Mouse (Mus musculus) myocyte (in vitro differentiated cells): ENCODE results near the gene Olfr122. TPM values are rescaled to one million over a fixed set of nuclear protein-coding genes. Genes with fewer than 3 reads are reported as not detected.

Experiments used
- H3K27me3 ChIP-seq: one replicate; pipeline ENCODE4 v1.6.1; 2011; ENCODE audit not compliant: control insufficient read depth, insufficient read depth, insufficient read length
- H3K36me3 ChIP-seq: one replicate; pipeline ENCODE4 v1.6.1; 2011; ENCODE audit not compliant: control insufficient read depth, insufficient read depth
- H3K4me2 ChIP-seq: one replicate; pipeline ENCODE4 v1.6.1; 2011; ENCODE audit warnings: low read depth, control low read depth
- H3K4me3 ChIP-seq: one replicate; pipeline ENCODE4 v1.5.1; 2011; ENCODE audit warnings: mild to moderate bottlenecking, control low read depth, moderate library complexity
- H3K79me2 ChIP-seq: one replicate; pipeline ENCODE4 v1.6.1; 2011; ENCODE audit not compliant: control insufficient read depth, insufficient read depth
- H3ac ChIP-seq: one replicate; pipeline ENCODE4 v1.6.1; 2011; ENCODE audit not compliant: control insufficient read depth, insufficient read length
- CEBPB ChIP-seq: IDR thresholded peaks from 2 replicates; pipeline ENCODE4 v1.6.1; 2011; ENCODE audit warnings: mild to moderate bottlenecking, moderate library complexity; ENCODE audit not compliant: poor library complexity, insufficient read depth, severe bottlenecking
- E2F4 ChIP-seq: IDR thresholded peaks from one replicate; pipeline ENCODE4 v1.6.1; 2011; ENCODE audit warnings: mild to moderate bottlenecking, control low read depth, moderate library complexity; ENCODE audit not compliant: insufficient read depth
- MAX ChIP-seq: IDR thresholded peaks from one replicate; pipeline ENCODE4 v1.6.1; 2011; ENCODE audit warnings: low read depth, mild to moderate bottlenecking, control low read depth
- MYOD1 ChIP-seq, 3 experiments: IDR thresholded peaks; one replicate each; pipeline ENCODE4 v1.6.1; 2011; ENCODE audit warnings: control low read depth in 2 of 3, low read depth in 2 of 3, mild to moderate bottlenecking in 2 of 3, moderate library complexity in 1 of 3; ENCODE audit not compliant: insufficient read length in 2 of 3, control insufficient read depth in 1 of 3
- MYOG ChIP-seq, 3 experiments: IDR thresholded peaks; one replicate each; pipeline ENCODE4 v1.6.1; 2011; ENCODE audit warnings: control low read depth in 2 of 3, low read depth in 2 of 3, mild to moderate bottlenecking in 2 of 3; ENCODE audit not compliant: insufficient read length in 2 of 3, control insufficient read depth in 1 of 3, insufficient read depth in 1 of 3
- POLR2A ChIP-seq: IDR thresholded peaks from one replicate; pipeline ENCODE4 v1.6.1; 2011; ENCODE audit warnings: low read depth, mild to moderate bottlenecking, control low read depth, moderate library complexity; ENCODE audit not compliant: insufficient read length
- POLR2AphosphoS2 ChIP-seq: IDR thresholded peaks from one replicate; pipeline ENCODE4 v1.6.1; 2011; ENCODE audit warnings: low read depth, control low read depth; ENCODE audit not compliant: insufficient read length
- REST ChIP-seq: IDR thresholded peaks from one replicate; pipeline ENCODE4 v1.6.1; 2011; ENCODE audit warnings: mild to moderate bottlenecking, control low read depth, moderate library complexity; ENCODE audit not compliant: insufficient read depth, insufficient read length
- SRF ChIP-seq: IDR thresholded peaks from one replicate; pipeline ENCODE4 v1.6.1; 2011; ENCODE audit warnings: low read depth; ENCODE audit not compliant: control insufficient read depth, insufficient read length
- TCF12 ChIP-seq: IDR thresholded peaks from one replicate; pipeline ENCODE4 v1.6.1; 2011; ENCODE audit warnings: mild to moderate bottlenecking, control low read depth; ENCODE audit not compliant: poor library complexity, insufficient read depth, severe bottlenecking
- TCF3 ChIP-seq: IDR thresholded peaks from one replicate; pipeline ENCODE4 v1.6.1; 2011; ENCODE audit warnings: low read depth, control low read depth; ENCODE audit not compliant: insufficient read length
- USF1 ChIP-seq: IDR thresholded peaks from one replicate; pipeline ENCODE4 v1.6.1; 2011; ENCODE audit warnings: low read depth, mild to moderate bottlenecking, control low read depth, moderate library complexity
- polyA plus RNA-seq: library from polyadenylated mRNA; unstranded; fragments of >200 nt; fragmentation: generic; extraction: Trizol; gene quantifications from one replicate; pipeline ENCODE4 v1.2.1, GENCODE M21; 2012; ENCODE audit warnings: missing spikeins

Olfr122 gene
- not detected for polyA plus RNA-seq

- TF ChIP-seq SRF: no peak
- Histone ChIP-seq H3K79me2 (no peaks in the 10 kb centered on the region), H3K27me3 (no peaks in the 10 kb centered on the region), H3K4me2 (no peak within 1 kb of the TSS), H3K4me3 (no peak within 1 kb of the TSS), H3ac (no peak within 1 kb of the TSS), H3K36me3 (no peaks in the 10 kb centered on the region)
Observed at GRCm38 (mm10) chr17:37768307-37768706, at the start of gene Olfr122. Gene Olfr122, plus strand, starts transcription at chr17:37768607.

GRCm38 (mm10) chr17:37721508-37721907 is 46.9 kb upstream of the Olfr122 start, which contains the start of gene Olfr120:
Gene Olfr120, plus strand, starts transcription at chr17:37721808.
- Histone ChIP-seq H3K4me3 (no peak within 1 kb of the TSS), H3K36me3 (no peaks in the 10 kb centered on the region), H3K79me2 (no peaks in the 10 kb centered on the region), H3K27me3 (no peaks in the 10 kb centered on the region), H3ac (no peak within 1 kb of the TSS), H3K4me2 (no peak within 1 kb of the TSS)
- TF ChIP-seq TCF12: no peak
- no peak for TF ChIP-seq CEBPB
- TF ChIP-seq POLR2A: no peak
- no peak for TF ChIP-seq MYOG (IDR thresholded peaks at IDR 0.05; ENCODE audit: control insufficient read depth in 1 of 3, insufficient read depth in 1 of 3, insufficient read length in 2 of 3, low read depth in 2 of 3)
- no peak for TF ChIP-seq REST
- TF ChIP-seq POLR2AphosphoS2: no peak

GRCm38 (mm10) chr17:37738070-37738469 is 30.3 kb upstream of the Olfr122 start:
- Histone ChIP-seq H3K4me3 (no peak overlapping the region), H3K4me2 (no peak overlapping the region), H3K36me3 (no peaks in the 10 kb centered on the region), H3K79me2 (no peaks in the 10 kb centered on the region), H3K27me3 (no peaks in the 10 kb centered on the region), H3ac (no peak overlapping the region)
- TF ChIP-seq CEBPB (no peak), POLR2AphosphoS2 (no peak), E2F4 (no peak), REST (no peak), POLR2A (no peak), USF1 (no peak), TCF3 (no peak), MYOD1 (IDR thresholded peaks at IDR 0.05; ENCODE audit: control insufficient read depth in 1 of 3, insufficient read length in 2 of 3, low read depth in 2 of 3) (no peak), MAX (no peak), TCF12 (no peak), MYOG (IDR thresholded peaks at IDR 0.05; ENCODE audit: control insufficient read depth in 1 of 3, insufficient read depth in 1 of 3, insufficient read length in 2 of 3, low read depth in 2 of 3) (no peak), SRF (no peak)

GRCm38 (mm10) chr17:37793229-37793628 is 24.8 kb downstream of the Olfr122 start, which contains the start of gene Olfr123:
Gene Olfr123, plus strand, starts transcription at chr17:37793529.
- H3K27me3 ChIP-seq: no peaks in the 10 kb centered on the region
- H3ac ChIP-seq: no peak within 1 kb of the TSS
- H3K4me2 ChIP-seq: no peak within 1 kb of the TSS
- no peak within 1 kb of the TSS for H3K4me3 ChIP-seq
- TF ChIP-seq MYOG (IDR thresholded peaks at IDR 0.05; ENCODE audit: control insufficient read depth in 1 of 3, insufficient read depth in 1 of 3, insufficient read length in 2 of 3, low read depth in 2 of 3) (no peak), MYOD1 (IDR thresholded peaks at IDR 0.05; ENCODE audit: control insufficient read depth in 1 of 3, insufficient read length in 2 of 3, low read depth in 2 of 3) (no peak), TCF12 (no peak), POLR2AphosphoS2 (no peak), CEBPB (no peak), E2F4 (no peak), TCF3 (no peak), MAX (no peak), POLR2A (no peak), USF1 (no peak), SRF (no peak), REST (no peak)
- no peaks in the 10 kb centered on the region for H3K79me2 ChIP-seq
- H3K36me3 ChIP-seq: no peaks in the 10 kb centered on the region

- no peaks in the 10 kb centered on the region for H3K79me2 ChIP-seq
- no peak within 1 kb of the TSS for H3K4me2 ChIP-seq
- H3ac ChIP-seq: no peak within 1 kb of the TSS
- H3K4me3 ChIP-seq: no peak within 1 kb of the TSS
- no peaks in the 10 kb centered on the region for H3K27me3 ChIP-seq
- H3K36me3 ChIP-seq: no peaks in the 10 kb centered on the region
- TF ChIP-seq E2F4: no peak
- TF ChIP-seq POLR2AphosphoS2: no peak
- no peak for TF ChIP-seq REST
- TF ChIP-seq MYOG (IDR thresholded peaks at IDR 0.05; ENCODE audit: control insufficient read depth in 1 of 3, insufficient read depth in 1 of 3, insufficient read length in 2 of 3, low read depth in 2 of 3): no peak
- TF ChIP-seq CEBPB: no peak
- no peak for TF ChIP-seq TCF3
Observed at GRCm38 (mm10) chr17:37799588-37799987, 31.2 kb downstream of the Olfr122 start, which contains the start of gene Olfr124. Gene Olfr124, plus strand, starts transcription at chr17:37799888.

Other genes starting within 250 kb of the Olfr122 start
- gene Olfr112, start 199.2 kb upstream of the Olfr122 start, polyA plus RNA-seq: not detected
- gene Olfr113, start 190.9 kb upstream of the Olfr122 start, polyA plus RNA-seq: not detected
- gene Olfr114, start 175.9 kb upstream of the Olfr122 start, polyA plus RNA-seq: not detected
- gene Olfr115, start 141.5 kb upstream of the Olfr122 start, polyA plus RNA-seq: not detected
- not detected for gene Olfr116, start 141.4 kb upstream of the Olfr122 start, polyA plus RNA-seq
- gene Olfr117, start 104.8 kb upstream of the Olfr122 start, polyA plus RNA-seq: not detected
- gene Olfr118, start 101.6 kb upstream of the Olfr122 start, polyA plus RNA-seq: not detected
- not detected for gene Olfr119, start 72.0 kb upstream of the Olfr122 start, polyA plus RNA-seq
- not detected for gene Olfr120, start 46.8 kb upstream of the Olfr122 start, polyA plus RNA-seq
- gene Olfr121, start 19.8 kb upstream of the Olfr122 start, polyA plus RNA-seq: not detected
- gene Olfr123, start 24.9 kb downstream of the Olfr122 start, polyA plus RNA-seq: not detected
- not detected for gene Olfr124, start 31.3 kb downstream of the Olfr122 start, polyA plus RNA-seq
- gene Olfr125, start 64.3 kb downstream of the Olfr122 start, polyA plus RNA-seq: not detected
- not detected for gene Olfr126, start 78.9 kb downstream of the Olfr122 start, polyA plus RNA-seq
- not detected for gene Olfr127, start 131.8 kb downstream of the Olfr122 start, polyA plus RNA-seq
- not detected for gene Olfr128, start 151.9 kb downstream of the Olfr122 start, polyA plus RNA-seq
- not detected for gene Olfr761, start 184.5 kb downstream of the Olfr122 start, polyA plus RNA-seq